Mouse (Mus musculus): ENCODE data around the gene Gm34653. TPM values are rescaled to one million over a fixed set of nuclear protein-coding genes. Genes with fewer than 3 reads are reported as not detected.
"Not testable (repeated sequence)": the region's sequence is repeated elsewhere in the genome, so short reads cannot be mapped to it uniquely, and the experiment has no call there.

The Gm34653 gene
- polyA plus RNA-seq, 1 experiment from 2014 or later: not detected

DNA sequence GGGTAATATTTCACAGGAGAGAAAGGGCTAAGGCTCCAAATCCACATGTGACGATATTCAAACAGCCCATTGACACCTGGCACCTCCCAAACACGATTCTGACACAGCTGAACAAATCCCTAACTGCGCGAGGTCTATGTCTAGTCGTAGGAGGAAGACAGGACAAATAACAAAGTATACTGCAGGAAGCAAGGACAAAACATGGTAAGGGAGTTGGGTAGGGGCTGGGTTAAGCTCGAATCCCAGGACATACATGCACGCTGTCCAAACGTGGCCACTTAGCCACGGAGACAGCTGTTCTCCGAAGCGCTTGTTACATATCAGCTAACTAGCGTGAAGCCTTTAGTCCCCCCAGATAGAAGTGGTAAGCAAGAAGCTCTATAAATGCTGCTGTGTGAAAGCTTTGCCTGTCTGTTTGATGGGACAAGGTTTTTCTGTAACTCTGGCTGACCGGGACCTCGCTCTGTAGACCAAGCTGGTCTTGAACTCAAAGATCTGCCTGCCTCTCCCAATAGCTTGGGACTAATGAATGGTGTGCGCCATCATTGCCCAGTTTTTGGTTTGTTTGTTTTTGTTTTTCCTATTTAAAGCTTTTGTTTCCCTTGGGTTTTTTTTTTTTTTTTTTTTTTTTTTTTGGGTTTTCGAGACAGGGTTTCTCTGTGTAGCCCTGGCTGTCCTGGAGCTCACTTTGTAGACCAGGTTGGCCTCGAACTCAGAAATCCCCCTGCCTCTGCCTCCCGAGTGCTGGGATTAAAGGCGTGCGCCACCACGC is 6.2 kb upstream of the Gm34653 start:
- H3K4me2 ChIP-seq (replicated peaks): peak overlapping the region; percentile 90
- peaks cover 10% of the 10 kb centered on the region; the same call in 1 of the 2 replicates for H3K36me3 ChIP-seq
- peak overlapping the region; percentile 76 for H3K27ac ChIP-seq
- peak overlapping the region; percentile 77 for H3K4me3 ChIP-seq
- H3K9ac ChIP-seq: peak overlapping the region; percentile 81
- H3K9me3 ChIP-seq (replicated peaks): no peaks in the 10 kb centered on the region
- peak; percentile 46; the same call in 1 of the 2 replicates for ATAC-seq (ENCODE audit: low FRiP score)
- WGBS: 34% methylated on average over 20 of the region's 21 CpGs
- peaks cover 11% of the 10 kb centered on the region for H3K27me3 ChIP-seq
- H3K4me1 ChIP-seq: peaks cover 17% of the 10 kb centered on the region

DNA sequence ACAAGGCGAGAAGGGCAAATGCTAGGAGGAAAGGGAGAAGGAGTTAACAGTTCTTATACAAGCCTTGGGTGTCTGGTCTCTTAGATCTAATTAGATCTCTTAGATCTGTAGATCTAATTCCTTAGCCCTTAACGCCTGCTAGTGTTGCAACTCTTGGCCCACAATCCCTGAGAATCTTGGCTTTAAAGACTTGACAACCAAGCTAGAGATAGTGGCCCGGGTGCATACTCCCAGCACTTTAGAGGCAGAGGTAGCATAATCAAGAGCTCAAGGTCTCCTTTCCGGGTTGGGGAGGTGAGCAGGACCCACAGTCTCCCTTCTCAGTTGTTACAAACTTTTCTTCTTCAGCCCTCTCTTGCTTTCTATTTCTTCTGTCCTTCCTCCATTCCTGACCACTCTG is 5.2 kb upstream of the Gm34653 start:
- H3K4me1 ChIP-seq: peaks cover 17% of the 10 kb centered on the region
- H3K9me3 ChIP-seq (replicated peaks): no peaks in the 10 kb centered on the region
- no peak overlapping the region for H3K4me2 ChIP-seq (replicated peaks)
- no peak overlapping the region for H3K9ac ChIP-seq
- no peak overlapping the region for H3K4me3 ChIP-seq
- H3K27me3 ChIP-seq: peaks cover 11% of the 10 kb centered on the region
- ATAC-seq (ENCODE audit: low FRiP score): no peak
- WGBS: 94% methylated on average over 4 of the region's 4 CpGs
- H3K36me3 ChIP-seq: 0 out of 2 replicates have a peak, but pooled peaks cover 2% of the 10 kb centered on the region
- H3K27ac ChIP-seq: no peak overlapping the region

DNA sequence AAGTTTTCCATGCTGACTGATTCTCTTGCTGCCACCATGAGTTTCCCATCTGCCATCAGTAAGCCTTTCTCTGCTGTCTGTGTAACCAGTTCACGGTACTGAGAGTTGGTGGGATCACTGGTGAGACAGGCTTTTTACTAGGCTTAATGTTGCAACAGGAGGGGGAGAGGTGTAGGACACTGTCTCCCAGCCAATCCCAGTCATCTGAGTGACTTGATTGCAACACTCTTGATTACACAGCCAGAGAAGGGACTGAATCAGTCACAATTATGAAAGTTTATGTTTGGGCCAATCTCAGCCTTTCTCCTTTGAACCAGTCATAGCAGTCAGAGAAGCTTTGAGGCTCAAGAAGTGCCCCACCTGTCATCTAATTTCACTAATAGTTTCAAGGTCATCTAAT is 4.8 kb upstream of the Gm34653 start:
- no peak for ATAC-seq (ENCODE audit: low FRiP score)
- Histone ChIP-seq H3K9me3 (replicated peaks) (no peaks in the 10 kb centered on the region), H3K9ac (no peak overlapping the region), H3K27ac (no peak overlapping the region), H3K4me2 (replicated peaks) (no peak overlapping the region), H3K4me3 (no peak overlapping the region), H3K27me3 (peaks cover 11% of the 10 kb centered on the region), H3K36me3 (no peaks in the 10 kb centered on the region), H3K4me1 (peaks cover 17% of the 10 kb centered on the region)
- 83% methylated on average over 1 of the region's 1 CpGs for WGBS

DNA sequence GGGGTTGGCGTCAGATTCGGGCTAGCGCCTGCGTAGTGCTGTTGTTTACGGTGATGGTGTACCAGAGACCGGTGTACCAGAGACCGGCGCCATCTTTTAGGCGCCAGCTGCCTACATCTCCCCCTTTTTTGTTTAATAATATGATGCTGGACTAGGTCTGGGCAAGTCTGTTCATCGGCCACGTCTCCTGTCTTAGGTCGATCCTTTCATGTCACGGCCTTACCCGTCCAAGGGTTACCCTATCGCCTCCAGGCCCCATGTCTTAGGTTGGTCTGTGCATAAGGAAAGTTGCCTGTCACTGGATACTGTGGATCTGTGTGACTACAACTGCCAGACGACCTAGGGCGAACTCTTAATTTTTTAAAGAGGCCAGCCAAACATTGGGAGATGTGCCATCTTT is 2.7 kb upstream of the Gm34653 start:
- not testable (repeated sequence) for H3K27ac ChIP-seq; H3K36me3 ChIP-seq; H3K4me1 ChIP-seq; ATAC-seq (ENCODE audit: low FRiP score); H3K9me3 ChIP-seq (replicated peaks); H3K4me2 ChIP-seq (replicated peaks); H3K4me3 ChIP-seq; H3K9ac ChIP-seq
- WGBS: 94% methylated on average over 17 of the region's 17 CpGs
- peaks cover 11% of the 10 kb centered on the region for H3K27me3 ChIP-seq

DNA sequence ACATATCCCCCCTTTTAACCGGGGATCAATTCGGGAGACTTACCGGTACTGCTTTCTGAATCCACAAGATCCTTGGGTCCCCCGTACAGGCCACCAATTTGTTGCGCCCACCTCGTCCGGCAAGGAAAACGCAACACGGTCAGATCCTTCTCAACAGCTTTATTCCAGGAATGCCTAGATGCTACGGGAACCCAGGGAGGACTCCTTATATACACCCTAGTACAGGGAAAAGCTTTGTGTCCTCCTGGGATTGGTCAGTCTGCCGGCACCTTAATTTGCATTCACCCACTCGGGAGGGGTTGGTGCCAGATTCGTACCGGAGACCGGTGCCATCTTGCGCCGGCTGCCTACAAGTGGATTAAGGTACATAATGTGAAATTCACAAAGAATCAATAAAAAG is 817 bp downstream of the Gm34653 start:
- 0 out of 2 replicates have a peak, but pooled peaks cover 8% of the 10 kb centered on the region for H3K27me3 ChIP-seq
- ATAC-seq (ENCODE audit: low FRiP score): no peak
- no peak overlapping the region for H3K4me2 ChIP-seq (replicated peaks)
- no peak overlapping the region for H3K4me3 ChIP-seq
- WGBS: 89% methylated on average over 17 of the region's 17 CpGs
- no peaks in the 10 kb centered on the region for H3K9me3 ChIP-seq (replicated peaks)
- no peaks in the 10 kb centered on the region for H3K36me3 ChIP-seq
- H3K4me1 ChIP-seq: no peaks in the 10 kb centered on the region
- no peak overlapping the region for H3K9ac ChIP-seq
- H3K27ac ChIP-seq: no peak overlapping the region

DNA sequence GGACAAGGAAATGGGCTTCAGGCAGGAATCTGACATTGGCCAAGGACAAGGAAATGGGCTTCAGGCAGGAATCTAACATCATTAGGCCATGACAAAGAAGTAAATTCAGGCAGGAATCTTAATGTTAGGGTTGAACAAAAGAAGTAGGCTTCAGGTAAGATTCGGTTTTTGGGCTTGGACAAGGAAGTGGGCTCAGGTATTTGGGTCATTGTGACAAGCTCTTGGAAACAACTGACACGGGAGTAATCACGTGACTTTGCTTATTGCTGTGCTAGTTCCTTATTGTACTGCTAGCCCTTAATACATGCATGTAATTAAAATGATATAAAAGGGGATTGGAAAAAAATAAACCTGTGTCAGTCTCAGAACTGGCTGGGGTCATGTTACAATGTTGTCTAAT is 2.9 kb downstream of the Gm34653 start:
- H3K36me3 ChIP-seq: no peaks in the 10 kb centered on the region
- H3K4me1 ChIP-seq: no peaks in the 10 kb centered on the region
- no peak overlapping the region for H3K4me2 ChIP-seq (replicated peaks)
- ATAC-seq (ENCODE audit: low FRiP score): no peak
- H3K27ac ChIP-seq: no peak overlapping the region
- H3K9me3 ChIP-seq (replicated peaks): no peaks in the 10 kb centered on the region
- no peak overlapping the region for H3K9ac ChIP-seq
- 76% methylated on average over 3 of the region's 3 CpGs for WGBS
- 0 out of 2 replicates have a peak, but pooled peaks cover 3% of the 10 kb centered on the region for H3K27me3 ChIP-seq
- no peak overlapping the region for H3K4me3 ChIP-seq

DNA sequence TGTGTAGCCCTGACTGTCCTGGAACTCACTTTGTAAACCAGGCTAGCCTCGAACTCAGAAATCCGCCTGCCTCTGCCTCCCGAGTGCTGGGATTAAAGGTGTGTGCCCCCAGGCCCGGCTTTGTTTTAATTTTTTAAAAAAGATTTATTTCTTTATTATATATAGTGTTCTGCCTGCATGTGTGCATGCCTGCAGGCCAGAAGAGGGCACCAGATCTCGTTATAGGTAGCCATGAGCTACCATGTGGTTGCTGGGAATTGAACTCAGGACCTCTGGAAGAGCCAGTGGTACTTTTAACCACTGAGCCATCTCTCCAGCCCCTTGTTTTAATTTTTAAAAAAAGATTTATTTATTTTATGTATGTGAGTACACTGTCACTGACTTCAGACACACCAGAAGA is 7.3 kb downstream of the Gm34653 start:
- ATAC-seq (ENCODE audit: low FRiP score); H3K9me3 ChIP-seq (replicated peaks); H3K4me2 ChIP-seq (replicated peaks); H3K27me3 ChIP-seq; H3K4me3 ChIP-seq; H3K36me3 ChIP-seq; H3K9ac ChIP-seq; H3K4me1 ChIP-seq; H3K27ac ChIP-seq: not testable (repeated sequence)
- 85% methylated on average over 5 of the region's 5 CpGs for WGBS

DNA sequence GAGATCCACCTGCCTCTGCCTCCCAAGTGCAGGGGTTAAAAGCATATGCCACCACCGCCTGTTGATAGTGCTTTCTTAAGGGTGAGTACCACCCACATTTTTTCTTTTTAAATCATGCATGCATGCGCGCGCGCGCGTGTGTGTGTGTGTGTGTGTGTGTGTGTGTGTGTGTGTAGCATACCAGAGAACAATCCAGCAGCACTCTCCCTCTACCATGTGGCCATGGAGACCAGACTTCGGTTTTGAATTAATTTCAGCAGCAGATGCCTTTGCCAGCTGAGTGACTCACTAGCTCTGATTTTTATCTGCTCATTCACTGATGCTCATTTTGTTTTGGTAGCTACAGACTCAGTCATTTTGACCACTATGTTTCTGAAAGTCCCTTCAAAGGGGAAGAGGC is 8.9 kb downstream of the Gm34653 start:
- no peak overlapping the region for H3K4me2 ChIP-seq (replicated peaks)
- no peaks in the 10 kb centered on the region for H3K4me1 ChIP-seq
- H3K9me3 ChIP-seq (replicated peaks): no peaks in the 10 kb centered on the region
- no peaks in the 10 kb centered on the region for H3K36me3 ChIP-seq
- 94% methylated on average over 8 of the region's 8 CpGs for WGBS
- no peak overlapping the region for H3K27ac ChIP-seq
- H3K4me3 ChIP-seq: no peak overlapping the region
- no peak overlapping the region for H3K9ac ChIP-seq
- ATAC-seq (ENCODE audit: low FRiP score): no peak
- H3K27me3 ChIP-seq: 0 out of 2 replicates have a peak, but pooled peaks cover 3% of the 10 kb centered on the region

DNA sequence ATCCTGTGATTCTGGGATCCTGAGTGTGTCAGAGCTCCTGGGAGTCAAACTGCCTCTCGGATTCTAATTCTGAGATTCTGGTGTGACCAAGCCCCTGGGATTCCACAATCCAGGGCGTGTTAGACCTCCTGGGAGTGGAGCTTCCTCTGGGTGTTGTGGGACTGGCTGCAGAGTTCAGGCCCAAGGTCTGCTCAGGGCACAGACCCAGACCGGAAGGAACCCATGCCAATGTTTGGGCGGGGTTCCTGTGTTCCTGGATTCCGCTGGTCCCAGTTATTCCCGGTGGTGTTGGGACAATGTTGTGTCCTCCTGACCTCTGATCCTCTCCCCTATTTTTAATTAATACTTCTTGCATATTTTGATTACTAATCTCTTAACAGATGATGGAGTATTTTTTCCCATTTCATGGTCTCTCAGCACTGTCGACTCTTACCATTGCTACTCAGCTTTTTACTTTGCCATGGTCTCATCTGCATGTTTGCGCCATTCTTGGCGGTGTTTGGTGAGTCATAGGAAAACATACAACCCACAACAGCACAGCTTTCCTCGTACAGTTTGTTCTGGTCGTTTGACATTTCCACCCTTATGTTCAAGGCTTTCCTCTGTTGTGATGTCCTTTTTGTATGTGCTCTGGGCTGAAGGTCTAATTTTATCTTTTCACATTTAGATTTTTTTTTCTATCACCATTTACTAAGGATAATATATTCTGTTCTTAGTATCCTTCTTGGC is 10.6 kb downstream of the Gm34653 start:
- H3K27ac ChIP-seq: no peak overlapping the region
- no peaks in the 10 kb centered on the region for H3K36me3 ChIP-seq
- no peak overlapping the region for H3K4me3 ChIP-seq
- no peaks in the 10 kb centered on the region for H3K4me1 ChIP-seq
- no peaks in the 10 kb centered on the region for H3K9me3 ChIP-seq (replicated peaks)
- H3K4me2 ChIP-seq (replicated peaks): no peak overlapping the region
- WGBS: 90% methylated on average over 11 of the region's 11 CpGs
- no peak overlapping the region for H3K9ac ChIP-seq
- H3K27me3 ChIP-seq: no peaks in the 10 kb centered on the region
- ATAC-seq (ENCODE audit: low FRiP score): no peak

DNA sequence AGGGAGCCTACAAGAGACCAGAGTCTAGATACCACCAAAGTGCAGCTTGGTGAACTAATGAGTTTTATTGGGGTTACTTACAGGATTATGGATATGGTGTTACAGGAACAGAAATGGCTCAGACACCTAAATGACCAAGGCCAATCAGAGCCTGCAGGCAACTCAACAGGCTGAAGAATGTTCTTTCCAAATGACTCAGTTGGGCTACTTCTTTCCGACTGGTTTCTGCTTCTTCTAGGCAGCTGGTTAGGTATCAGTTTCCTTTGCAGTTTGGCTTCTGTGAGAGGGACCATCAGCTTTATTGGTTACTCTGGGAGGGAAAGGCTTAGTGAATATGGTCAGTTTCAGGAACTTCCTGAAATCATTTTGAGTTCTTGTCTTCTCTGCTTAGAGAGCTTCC is 14.9 kb downstream of the Gm34653 start:
- Histone ChIP-seq H3K4me1 (no peaks in the 10 kb centered on the region), H3K9me3 (replicated peaks) (no peaks in the 10 kb centered on the region), H3K36me3 (peaks cover 37% of the 10 kb centered on the region), H3K27ac (no peak overlapping the region), H3K27me3 (no peaks in the 10 kb centered on the region), H3K4me3 (no peak overlapping the region), H3K4me2 (replicated peaks) (no peak overlapping the region), H3K9ac (no peak overlapping the region)
- ATAC-seq (ENCODE audit: low FRiP score): no peak
- 89% methylated on average over 1 of the region's 1 CpGs for WGBS

DNA sequence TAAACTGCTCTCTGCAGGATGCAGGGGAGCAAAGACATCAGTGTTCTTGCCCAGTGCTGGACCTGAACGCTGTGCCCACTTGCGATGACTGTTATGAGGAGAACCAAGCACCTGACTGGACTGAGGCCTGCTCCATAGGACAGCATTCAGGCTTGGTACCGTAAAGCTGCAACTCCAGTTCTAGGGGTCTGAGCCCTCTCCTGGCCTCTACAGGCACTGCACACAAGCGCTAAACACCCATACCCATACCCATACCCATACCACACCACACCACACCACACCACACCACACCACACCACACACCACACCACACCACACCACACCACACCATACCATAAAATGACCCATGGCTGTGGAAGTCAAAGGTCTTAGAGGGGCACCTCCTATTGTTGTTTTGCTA is 22.5 kb downstream of the Gm34653 start:
- Histone ChIP-seq H3K36me3 (peaks cover 96% of the 10 kb centered on the region), H3K27me3 (no peaks in the 10 kb centered on the region), H3K27ac (no peak overlapping the region), H3K4me3 (no peak overlapping the region), H3K4me1 (no peaks in the 10 kb centered on the region), H3K4me2 (replicated peaks) (no peak overlapping the region), H3K9me3 (replicated peaks) (no peaks in the 10 kb centered on the region), H3K9ac (no peak overlapping the region)
- 92% methylated on average over 4 of the region's 4 CpGs for WGBS
- ATAC-seq (ENCODE audit: low FRiP score): no peak

DNA sequence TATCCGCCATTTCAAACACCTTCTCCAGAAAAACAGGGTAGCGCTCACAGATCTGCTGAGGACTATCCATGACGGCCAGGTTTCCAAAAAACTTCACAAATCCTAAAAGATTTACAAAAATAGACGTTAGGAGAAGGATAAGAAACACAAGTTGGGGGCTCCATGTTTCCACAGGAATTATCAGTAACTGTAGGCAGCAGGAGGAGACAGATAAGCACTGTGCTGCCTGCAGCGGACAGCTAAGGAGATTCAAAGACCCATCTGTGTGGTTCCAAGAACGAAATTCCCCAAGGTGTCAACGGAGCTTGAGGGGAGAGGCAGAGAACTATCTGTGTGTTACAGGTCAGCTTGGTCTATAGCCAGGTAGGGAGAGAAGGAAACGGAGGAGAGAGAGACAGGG is 24.9 kb downstream of the Gm34653 start:
- Histone ChIP-seq H3K27ac (no peak overlapping the region), H3K4me1 (no peaks in the 10 kb centered on the region), H3K36me3 (peaks cover 89% of the 10 kb centered on the region), H3K9ac (no peak overlapping the region), H3K9me3 (replicated peaks) (no peaks in the 10 kb centered on the region), H3K4me2 (replicated peaks) (no peak overlapping the region), H3K27me3 (no peaks in the 10 kb centered on the region), H3K4me3 (no peak overlapping the region)
- ATAC-seq (ENCODE audit: low FRiP score): no peak
- WGBS: 92% methylated on average over 8 of the region's 8 CpGs
